In genomic region chr8:81349452-81349851, GRCm38 (mm10) we compare ENCODE assay signal across 8 mouse cellular contexts. TPM values are rescaled to one million over a fixed set of nuclear protein-coding genes. Genes with fewer than 3 reads are reported as not detected.
DNase-seq lines count a peak whose midpoint lies in the region; ATAC-seq and TF ChIP-seq lines count a peak whose summit lies in the region.

No protein-coding gene starts in this region.

- H3K27ac ChIP-seq in cerebellum, adult 2 months (ENCODE audit: insufficient read depth, low read length) = no peak overlapping the region

- WGBS in cerebellum, adult 2 months = 95% methylated on average over 1 of the region's 1 CpGs

- H3K27me3 ChIP-seq in cerebellum, adult 2 months (ENCODE audit: control insufficient read depth, insufficient read depth, low read length) = no peaks in the 10 kb centered on the region

- intact Hi-C loops in left cerebral cortex, postnatal 14 days (cut with DNase I) = loop anchor here (5.0 to 10.0 kb wide), 3 partner anchors 285 to 1393 kb away; no protein-coding TSS in a partner anchor

- H3K4me1 ChIP-seq in cerebellum, adult 2 months (ENCODE audit: control insufficient read depth, insufficient read depth, low read length) = no peaks in the 10 kb centered on the region

- no peak for ATAC-seq in cerebellum, adult (ENCODE audit: insufficient number of reproducible peaks, low FRiP score, low TSS enrichment)

- peak; percentile 61; the same call in 1 of the 2 replicates for TF ChIP-seq CTCF in cerebellum, adult 2 months (IDR thresholded peaks at IDR 0.05; ENCODE audit: borderline replicate concordance, insufficient read depth, low read depth, low read length)

- peak; percentile 38 to 41 for DNase-seq in cerebellum, adult 2 months
- peak; percentile 51 to 55 for DNase-seq in left cerebral cortex, postnatal 14 days (ENCODE audit: low spot score in 2 of 2)
- no peak for DNase-seq in left cerebral cortex, adult 11 months (ENCODE audit: low spot score)
- DNase-seq in Muller cell, postnatal 12 days (ENCODE audit: inconsistent ontology term) = peak; percentile 42
- DNase-seq in embryo, embryonic 10.5 days (ENCODE audit: low spot score) = peak; percentile 73
- peak; percentile 38 to 61 for DNase-seq in layer of hippocampus, postnatal 10 days (ENCODE audit: low spot score in 2 of 2)
- peak; percentile 20 for DNase-seq in right cerebral cortex, postnatal 25 days

- no peak for TF ChIP-seq POLR2A in cerebellum, adult 2 months (IDR thresholded peaks at IDR 0.05; ENCODE audit: borderline replicate concordance, insufficient read depth, low read length)

- H3K4me3 ChIP-seq in cerebellum, adult 2 months (replicated peaks; ENCODE audit: insufficient read depth, low read depth, low read length) = no peak overlapping the region

RNA-seq across cellular contexts. Expression of gene Inpp4b, which starts 7.1 kb away (rescaled TPM):
- 11.8 and 14.3 TPM in 2 replicates for polyA plus RNA-seq in cerebellum, adult 2 months (2012; rRNA removed)
- 10 to 100 TPM in 1 of 2 experiments, 1 to 10 TPM in 1; 9.8 to 12.6 TPM for total RNA-seq in left cerebral cortex, postnatal 14 days (2021)
- 1 to 10 TPM; 7.7 to 9.0 TPM for total RNA-seq in layer of hippocampus, postnatal 10 days (2021)
